Comparison of ENCODE assay signal across 8 mouse cellular contexts in the genomic region with DNA sequence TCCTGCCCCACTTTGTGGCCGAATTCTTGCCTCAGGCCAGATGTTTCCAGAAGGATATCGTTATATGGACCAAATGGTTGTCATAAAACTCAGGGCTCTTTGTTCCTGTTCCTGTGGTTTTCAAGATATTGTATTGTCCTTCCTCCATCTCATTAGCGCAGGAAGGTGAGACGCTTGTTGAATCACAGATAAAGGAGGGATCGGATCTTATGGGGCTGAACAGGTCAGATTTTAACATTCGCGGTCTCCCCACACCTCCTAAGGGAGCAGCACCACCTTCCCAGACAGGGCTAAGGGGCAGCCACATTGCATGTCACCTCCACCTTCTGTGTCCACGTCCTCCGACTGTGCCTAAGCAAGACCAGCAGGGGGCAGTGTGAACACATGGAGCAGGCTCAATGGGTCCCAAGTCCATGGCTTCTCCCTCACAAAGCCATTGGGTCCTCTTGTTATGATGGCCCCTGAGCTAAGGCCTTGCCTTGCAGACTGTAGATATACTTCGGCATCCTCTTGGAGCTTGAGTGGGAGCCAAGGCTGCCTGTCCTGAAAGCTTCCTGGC. TPM values are rescaled to one million over a fixed set of nuclear protein-coding genes. Genes with fewer than 3 reads are reported as not detected.
DNase-seq lines count a peak whose midpoint lies in the region; ATAC-seq and TF ChIP-seq lines count a peak whose summit lies in the region.

No protein-coding gene starts in this region.

- WGBS in embryonic facial prominence, embryonic 11.5 days, result 44% methylated on average over 10 of the region's 10 CpGs
- 14% methylated on average over 10 of the region's 10 CpGs for WGBS in large intestine, adult 2 months

- 0 out of 2 replicates have a peak, but pooled peaks have one; percentile 53 for ATAC-seq in embryonic facial prominence, embryonic 11.5 days (replicated peaks; ENCODE audit: insufficient number of reproducible peaks, low FRiP score, low TSS enrichment, low read depth)

- no peak overlapping the region for H3K27ac ChIP-seq in embryonic facial prominence, embryonic 11.5 days (replicated peaks; ENCODE audit: low read depth, low read length)

- H3K27me3 ChIP-seq in E14TG2a.4 (ENCODE audit: insufficient read depth, low read length), result no peaks in the 10 kb centered on the region
- H3K27me3 ChIP-seq in embryonic facial prominence, embryonic 11.5 days (ENCODE audit: control insufficient read depth, insufficient read depth, low read length), result no peaks in the 10 kb centered on the region

- H3K9me3 ChIP-seq in E14TG2a.4 (ENCODE audit: low read length), result no peaks in the 10 kb centered on the region
- H3K9me3 ChIP-seq in embryonic facial prominence, embryonic 11.5 days (replicated peaks; ENCODE audit: control insufficient read depth, low read length), result no peaks in the 10 kb centered on the region

- no peak overlapping the region for H3K9ac ChIP-seq in embryonic facial prominence, embryonic 11.5 days (replicated peaks; ENCODE audit: low read length)

- intact Hi-C loops in heart, postnatal 14 days (cut with DNase I), result loop anchor here (5.0 kb wide), 2 partner anchors 101 to 226 kb away; no protein-coding TSS in a partner anchor

- DNase-seq in adrenal gland, postnatal 10 days, result peak; percentile 88
- peak; percentile 83 for DNase-seq in embryonic facial prominence, embryonic 11.5 days (ENCODE audit: low spot score)
- DNase-seq in heart, postnatal 14 days, result peak; percentile 80 to 85
- peak; percentile 55 for DNase-seq in large intestine, adult 2 months (ENCODE audit: low read depth, low spot score)
- peak; percentile 77 for DNase-seq in lung, postnatal 25 days (ENCODE audit: low spot score)
- DNase-seq in right cerebral cortex, postnatal 10 days (ENCODE audit: low spot score in 2 of 2), result peak; percentile 70 to 85
- DNase-seq in urinary bladder, postnatal 25 days (ENCODE audit: low spot score), result peak; percentile 71

- peak; percentile 80 for TF ChIP-seq CTCF in E14TG2a.4 (conservative IDR thresholded peaks at IDR 0.05; ENCODE audit: low read length)

- no peak overlapping the region for H3K4me2 ChIP-seq in embryonic facial prominence, embryonic 11.5 days (ENCODE audit: low read depth, low read length)

- H3K4me3 ChIP-seq in E14TG2a.4 (replicated peaks; ENCODE audit: low read length), result no peak overlapping the region
- H3K4me3 ChIP-seq in embryonic facial prominence, embryonic 11.5 days (ENCODE audit: low read depth, low read length), result no peak overlapping the region

- H3K4me1 ChIP-seq in E14TG2a.4 (replicated peaks; ENCODE audit: low read depth, low read length), result peaks cover 36% of the 10 kb centered on the region
- H3K4me1 ChIP-seq in embryonic facial prominence, embryonic 11.5 days (ENCODE audit: control insufficient read depth, insufficient read depth, low read length), result no peaks in the 10 kb centered on the region

- no peaks in the 10 kb centered on the region for H3K36me3 ChIP-seq in E14TG2a.4 (ENCODE audit: insufficient read depth, low read length)
- H3K36me3 ChIP-seq in embryonic facial prominence, embryonic 11.5 days (replicated peaks; ENCODE audit: control insufficient read depth, insufficient read depth, low read depth, low read length), result no peaks in the 10 kb centered on the region

RNA-seq across cellular contexts. Expression of gene Rlbp1, which starts 15.4 kb away (rescaled TPM):
- not detected for total RNA-seq in adrenal gland, postnatal 10 days (2021)
- 1.8 and 3.6 TPM in 2 replicates for polyA plus RNA-seq in embryonic facial prominence, embryonic 11.5 days (2014; fragmentation: Nextera tagmentation; extraction: Ambion mirVana)
- not detected for total RNA-seq in heart, postnatal 14 days (2021)
- polyA plus RNA-seq in large intestine, adult 2 months (2012; rRNA removed), result 0.05 TPM in 1 of 2 replicates, not detected in the other

RNA-seq across cellular contexts. Expression of gene Fanci, which starts 20.3 kb away (rescaled TPM):
- 1 to 10 TPM; 2.6 to 3.3 TPM for total RNA-seq in adrenal gland, postnatal 10 days (2021)
- 17.4 and 21.4 TPM in 2 replicates for polyA plus RNA-seq in embryonic facial prominence, embryonic 11.5 days (2014; fragmentation: Nextera tagmentation; extraction: Ambion mirVana)
- 1 to 10 TPM in 1 of 2 experiments, under 1 TPM in 1; 0.55 to 1.5 TPM for total RNA-seq in heart, postnatal 14 days (2021)
- 1.3 and 2.2 TPM in 2 replicates for polyA plus RNA-seq in large intestine, adult 2 months (2012; rRNA removed)
